In genomic region chr4:141101855-141102254, GRCm38 (mm10) we compare ENCODE assay signal across 9 mouse cellular contexts. TPM values are rescaled to one million over a fixed set of nuclear protein-coding genes. Genes with fewer than 3 reads are reported as not detected.
A peak's percentile ranks its signal among the peaks of the same experiment; 100 is the strongest.
DNase-seq lines count a peak whose midpoint lies in the region; ATAC-seq and TF ChIP-seq lines count a peak whose summit lies in the region.
"Had no signal": no experiment of that assay in that cellular context is flagged by ENCODE, and none has a peak within 500 bp of the region (broad histone marks: within the 10 kb centered on the region; RNA-seq: fewer than 3 reads in every experiment).

No protein-coding gene starts in this region.

- TF ChIP-seq POLR2A in cortical plate, adult 2 months (IDR thresholded peaks at IDR 0.05; ENCODE audit: extremely low read depth, insufficient read depth, low read length): no peak

- peaks cover 5% of the 10 kb centered on the region for H3K4me1 ChIP-seq in forebrain, embryonic 10.5 days
- H3K4me1 ChIP-seq in forebrain, embryonic 13.5 days: 0 out of 2 replicates have a peak, but pooled peaks cover under 1% of the 10 kb centered on the region
- H3K4me1 ChIP-seq in midbrain, embryonic 11.5 days (ENCODE audit: control insufficient read depth, insufficient read depth, low read length): no peaks in the 10 kb centered on the region
- no peaks in the 10 kb centered on the region for H3K4me1 ChIP-seq in midbrain, embryonic 15.5 days
- H3K4me1 ChIP-seq in cortical plate, adult 2 months (ENCODE audit: control insufficient read depth, insufficient read depth, low read length): no peaks in the 10 kb centered on the region
- H3K4me1 ChIP-seq in hindbrain, embryonic 13.5 days (replicated peaks): peaks cover under 1% of the 10 kb centered on the region; the same call in 1 of the 2 replicates

- ATAC-seq in forebrain, embryonic 13.5 days: no peak
- no peak for ATAC-seq in midbrain, embryonic 11.5 days (ENCODE audit: low FRiP score)
- ATAC-seq in midbrain, embryonic 15.5 days (replicated peaks): no peak
- no peak for ATAC-seq in hindbrain, embryonic 13.5 days (ENCODE audit: low FRiP score)
- ATAC-seq: Patski had no signal

- H3K27ac ChIP-seq in forebrain, embryonic 10.5 days: no peak overlapping the region
- H3K27ac ChIP-seq in forebrain, embryonic 13.5 days: no peak overlapping the region
- no peak overlapping the region for H3K27ac ChIP-seq in midbrain, embryonic 11.5 days (ENCODE audit: low read depth, low read length)
- H3K27ac ChIP-seq in midbrain, embryonic 15.5 days: no peak overlapping the region
- no peak overlapping the region for H3K27ac ChIP-seq in cortical plate, adult 2 months (ENCODE audit: insufficient read depth, low read length)
- no peak overlapping the region for H3K27ac ChIP-seq in hindbrain, embryonic 13.5 days

- H3K4me3 ChIP-seq in forebrain, embryonic 10.5 days: no peak overlapping the region
- H3K4me3 ChIP-seq in forebrain, embryonic 13.5 days: no peak overlapping the region
- no peak overlapping the region for H3K4me3 ChIP-seq in midbrain, embryonic 11.5 days (ENCODE audit: low read depth, low read length)
- H3K4me3 ChIP-seq in midbrain, embryonic 15.5 days: no peak overlapping the region
- no peak overlapping the region for H3K4me3 ChIP-seq in cortical plate, adult 2 months (ENCODE audit: insufficient read depth, low read length)
- H3K4me3 ChIP-seq in hindbrain, embryonic 13.5 days: no peak overlapping the region

- no peaks in the 10 kb centered on the region for H3K36me3 ChIP-seq in forebrain, embryonic 10.5 days (replicated peaks)
- H3K36me3 ChIP-seq in forebrain, embryonic 13.5 days (ENCODE audit: poor library complexity, severe bottlenecking): no peaks in the 10 kb centered on the region
- no peaks in the 10 kb centered on the region for H3K36me3 ChIP-seq in midbrain, embryonic 11.5 days (ENCODE audit: control insufficient read depth, insufficient read depth, low read length)
- H3K36me3 ChIP-seq in midbrain, embryonic 15.5 days (replicated peaks): no peaks in the 10 kb centered on the region
- no peaks in the 10 kb centered on the region for H3K36me3 ChIP-seq in hindbrain, embryonic 13.5 days

- 69% methylated on average over 6 of the region's 6 CpGs for WGBS in forebrain, embryonic 10.5 days
- 75% methylated on average over 6 of the region's 6 CpGs for WGBS in forebrain, embryonic 13.5 days
- WGBS in midbrain, embryonic 11.5 days: 66% methylated on average over 6 of the region's 6 CpGs
- 67% methylated on average over 6 of the region's 6 CpGs for WGBS in midbrain, embryonic 15.5 days
- 66% methylated on average over 6 of the region's 6 CpGs for WGBS in hindbrain, embryonic 13.5 days

- no peaks in the 10 kb centered on the region for H3K27me3 ChIP-seq in forebrain, embryonic 10.5 days (ENCODE audit: poor library complexity, severe bottlenecking)
- no peaks in the 10 kb centered on the region for H3K27me3 ChIP-seq in forebrain, embryonic 13.5 days
- no peaks in the 10 kb centered on the region for H3K27me3 ChIP-seq in midbrain, embryonic 11.5 days (ENCODE audit: control insufficient read depth, insufficient read depth, low read length)
- no peaks in the 10 kb centered on the region for H3K27me3 ChIP-seq in midbrain, embryonic 15.5 days (replicated peaks)
- H3K27me3 ChIP-seq in hindbrain, embryonic 13.5 days: no peaks in the 10 kb centered on the region
- H3K27me3 ChIP-seq: Patski had no signal

- no peaks in the 10 kb centered on the region for H3K9me3 ChIP-seq in forebrain, embryonic 10.5 days
- H3K9me3 ChIP-seq in forebrain, embryonic 13.5 days (replicated peaks): no peaks in the 10 kb centered on the region
- H3K9me3 ChIP-seq in midbrain, embryonic 11.5 days (ENCODE audit: control insufficient read depth, low read length): no peaks in the 10 kb centered on the region
- no peaks in the 10 kb centered on the region for H3K9me3 ChIP-seq in midbrain, embryonic 15.5 days
- no peaks in the 10 kb centered on the region for H3K9me3 ChIP-seq in hindbrain, embryonic 13.5 days

- H3K9ac ChIP-seq in forebrain, embryonic 13.5 days: no peak overlapping the region
- no peak overlapping the region for H3K9ac ChIP-seq in midbrain, embryonic 11.5 days (ENCODE audit: low read length)
- H3K9ac ChIP-seq in midbrain, embryonic 15.5 days: no peak overlapping the region
- no peak overlapping the region for H3K9ac ChIP-seq in hindbrain, embryonic 13.5 days

- H3K4me2 ChIP-seq in forebrain, embryonic 13.5 days: no peak overlapping the region
- H3K4me2 ChIP-seq in midbrain, embryonic 11.5 days: no peak overlapping the region
- H3K4me2 ChIP-seq in midbrain, embryonic 15.5 days: no peak overlapping the region
- no peak overlapping the region for H3K4me2 ChIP-seq in hindbrain, embryonic 13.5 days

- peak; percentile 38 for DNase-seq in forebrain, embryonic 10.5 days (ENCODE audit: extremely low spot score, low spot score)
- DNase-seq in midbrain, embryonic 11.5 days (ENCODE audit: low spot score, missing footprints): peak; percentile 91
- DNase-seq in retina, embryonic 14.5 days (ENCODE audit: low spot score): peak; percentile 72
- no peak for DNase-seq in urinary bladder, adult 18-20 months (ENCODE audit: low spot score in 2 of 2)

- peak; percentile 26; the same call in 1 of the 2 replicates for TF ChIP-seq CTCF in cortical plate, adult 2 months (IDR thresholded peaks at IDR 0.05; ENCODE audit: extremely low read depth, insufficient read depth, low read length)

RNA-seq across cellular contexts. Expression of gene Spata21, which starts 13.7 kb away (rescaled TPM):
- 0.15 and 0.17 TPM in 2 replicates for polyA plus RNA-seq in forebrain, embryonic 10.5 days (2016; fragmentation: Nextera tagmentation; extraction: Ambion mirVana)
- 0.20 and 0.30 TPM in 2 replicates for polyA plus RNA-seq in forebrain, embryonic 13.5 days (2015; fragmentation: Nextera tagmentation; extraction: Ambion mirVana)
- not detected in 2 replicates for polyA plus RNA-seq in midbrain, embryonic 11.5 days (2014; fragmentation: Nextera tagmentation; extraction: Ambion mirVana)
- polyA plus RNA-seq in midbrain, embryonic 15.5 days (2015; fragmentation: Nextera tagmentation; extraction: Ambion mirVana): 0.27 and 0.87 TPM in 2 replicates
- polyA plus RNA-seq in cortical plate, adult 2 months (2012; rRNA removed): 0.53 and 0.71 TPM in 2 replicates
- 0.17 and 0.40 TPM in 2 replicates for polyA plus RNA-seq in hindbrain, embryonic 13.5 days (2015; fragmentation: Nextera tagmentation; extraction: Ambion mirVana)
- polyA plus RNA-seq: Patski had no signal

RNA-seq across cellular contexts. Expression of gene Necap2, which starts 23.7 kb away (rescaled TPM):
- 54.1 and 54.7 TPM in 2 replicates for polyA plus RNA-seq in forebrain, embryonic 10.5 days (2016; fragmentation: Nextera tagmentation; extraction: Ambion mirVana)
- polyA plus RNA-seq in forebrain, embryonic 13.5 days (2015; fragmentation: Nextera tagmentation; extraction: Ambion mirVana): 44.9 and 48.0 TPM in 2 replicates
- polyA plus RNA-seq in midbrain, embryonic 11.5 days (2014; fragmentation: Nextera tagmentation; extraction: Ambion mirVana): 40.0 and 43.5 TPM in 2 replicates
- 55.9 and 56.0 TPM in 2 replicates for polyA plus RNA-seq in midbrain, embryonic 15.5 days (2015; fragmentation: Nextera tagmentation; extraction: Ambion mirVana)
- 58.6 and 62.3 TPM in 2 replicates for polyA plus RNA-seq in cortical plate, adult 2 months (2012; rRNA removed)
- 52.6 and 57.3 TPM in 2 replicates for polyA plus RNA-seq in hindbrain, embryonic 13.5 days (2015; fragmentation: Nextera tagmentation; extraction: Ambion mirVana)

RNA-seq across cellular contexts. Expression of gene Szrd1, which starts 37.7 kb away (rescaled TPM):
- polyA plus RNA-seq in forebrain, embryonic 10.5 days (2016; fragmentation: Nextera tagmentation; extraction: Ambion mirVana): 38.2 and 45.2 TPM in 2 replicates
- 29.3 and 33.5 TPM in 2 replicates for polyA plus RNA-seq in forebrain, embryonic 13.5 days (2015; fragmentation: Nextera tagmentation; extraction: Ambion mirVana)
- 33.9 and 34.5 TPM in 2 replicates for polyA plus RNA-seq in midbrain, embryonic 11.5 days (2014; fragmentation: Nextera tagmentation; extraction: Ambion mirVana)
- 24.4 and 26.0 TPM in 2 replicates for polyA plus RNA-seq in midbrain, embryonic 15.5 days (2015; fragmentation: Nextera tagmentation; extraction: Ambion mirVana)
- polyA plus RNA-seq in cortical plate, adult 2 months (2012; rRNA removed): 18.0 and 19.4 TPM in 2 replicates
- polyA plus RNA-seq in hindbrain, embryonic 13.5 days (2015; fragmentation: Nextera tagmentation; extraction: Ambion mirVana): 28.9 and 29.3 TPM in 2 replicates

RNA-seq across cellular contexts. Expression of gene Crocc, which starts 41.5 kb away (rescaled TPM):
- polyA plus RNA-seq in forebrain, embryonic 10.5 days (2016; fragmentation: Nextera tagmentation; extraction: Ambion mirVana): 10.0 and 10.9 TPM in 2 replicates
- 7.4 and 7.7 TPM in 2 replicates for polyA plus RNA-seq in forebrain, embryonic 13.5 days (2015; fragmentation: Nextera tagmentation; extraction: Ambion mirVana)
- 6.3 and 8.3 TPM in 2 replicates for polyA plus RNA-seq in midbrain, embryonic 11.5 days (2014; fragmentation: Nextera tagmentation; extraction: Ambion mirVana)
- 7.0 and 8.9 TPM in 2 replicates for polyA plus RNA-seq in midbrain, embryonic 15.5 days (2015; fragmentation: Nextera tagmentation; extraction: Ambion mirVana)
- 85.8 and 95.2 TPM in 2 replicates for polyA plus RNA-seq in cortical plate, adult 2 months (2012; rRNA removed)
- 6.0 and 6.2 TPM in 2 replicates for polyA plus RNA-seq in hindbrain, embryonic 13.5 days (2015; fragmentation: Nextera tagmentation; extraction: Ambion mirVana)

RNA-seq across cellular contexts. Expression of gene Fbxo42, which starts 45.9 kb away (rescaled TPM):
- polyA plus RNA-seq in forebrain, embryonic 10.5 days (2016; fragmentation: Nextera tagmentation; extraction: Ambion mirVana): 27.0 and 29.6 TPM in 2 replicates
- polyA plus RNA-seq in forebrain, embryonic 13.5 days (2015; fragmentation: Nextera tagmentation; extraction: Ambion mirVana): 19.7 and 20.0 TPM in 2 replicates
- 22.4 and 23.8 TPM in 2 replicates for polyA plus RNA-seq in midbrain, embryonic 11.5 days (2014; fragmentation: Nextera tagmentation; extraction: Ambion mirVana)
- 28.5 and 30.0 TPM in 2 replicates for polyA plus RNA-seq in midbrain, embryonic 15.5 days (2015; fragmentation: Nextera tagmentation; extraction: Ambion mirVana)
- 20.7 and 22.6 TPM in 2 replicates for polyA plus RNA-seq in cortical plate, adult 2 months (2012; rRNA removed)
- polyA plus RNA-seq in hindbrain, embryonic 13.5 days (2015; fragmentation: Nextera tagmentation; extraction: Ambion mirVana): 21.9 and 22.3 TPM in 2 replicates

Comparison
In these comparisons a context has a peak if more than half of its experiments do, and no peak if none do; other contexts are left out.
1. DNase-seq: peak in forebrain, embryonic 10.5 days (single experiment), midbrain, embryonic 11.5 days (single experiment) and retina, embryonic 14.5 days (single experiment); none in urinary bladder, adult 18-20 months (0 of 2).